Mouse (Mus musculus): ENCODE results near the gene Casz1.

Casz1 gene

DNA sequence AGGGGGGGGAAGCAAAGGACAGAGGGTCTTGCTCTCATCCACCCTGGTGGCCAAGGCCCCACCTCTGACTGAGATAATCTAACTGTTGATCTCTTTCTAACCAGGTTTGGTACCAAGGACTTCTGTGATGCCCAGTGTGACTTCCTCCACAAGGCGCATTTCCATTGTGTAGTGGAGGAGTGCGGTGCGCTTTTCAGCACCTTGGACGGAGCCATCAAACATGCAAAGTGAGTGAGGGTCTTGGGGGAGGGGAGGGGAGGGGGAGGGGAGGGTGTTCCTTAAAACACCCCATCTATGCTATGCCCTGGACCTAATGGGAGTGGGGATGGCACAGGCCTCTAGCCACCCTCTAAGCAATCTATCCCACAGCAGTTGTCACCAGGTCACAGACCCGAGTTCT, 138.9 kb downstream of the Casz1 start:
- DNase-seq, result no peak

DNA sequence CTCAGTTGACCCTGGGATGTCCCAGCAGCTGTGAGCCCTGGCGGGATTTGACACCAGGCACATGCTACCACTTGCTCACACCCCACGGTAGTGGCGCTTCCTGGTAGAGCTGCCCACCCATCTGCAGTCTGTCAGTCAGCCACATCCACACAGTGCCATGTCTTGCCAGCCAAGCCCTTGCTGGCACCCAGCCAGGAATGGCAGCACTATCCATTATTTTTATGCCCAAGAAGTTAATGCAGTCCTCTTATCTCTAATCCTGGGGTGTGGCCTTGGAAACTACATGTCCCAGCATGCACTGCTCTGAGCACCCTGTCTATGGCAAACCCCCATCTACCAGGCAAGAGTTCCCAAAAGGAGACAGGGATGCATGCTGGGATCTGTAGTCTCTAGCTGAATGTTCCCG, 141.2 kb downstream of the Casz1 start:
- DNase-seq, result no peak

DNA sequence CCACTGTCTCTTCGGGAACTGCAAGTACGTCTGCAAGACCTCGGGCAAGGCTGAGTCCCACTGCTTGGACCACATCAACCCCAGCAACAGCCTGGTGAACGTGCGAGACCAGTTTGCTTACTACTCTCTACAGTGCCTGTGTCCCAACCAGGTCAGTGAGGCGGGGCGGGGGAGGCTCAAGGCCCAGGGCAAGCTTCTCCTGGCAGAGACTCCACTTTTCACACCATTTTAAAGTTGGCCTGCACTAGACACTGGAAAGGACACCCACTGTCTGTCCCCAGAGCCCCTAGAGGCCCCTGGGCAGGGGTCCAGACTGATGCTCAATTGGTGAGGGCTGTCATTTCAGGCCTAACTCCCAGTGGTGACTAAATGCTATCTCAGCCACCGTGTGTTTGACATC, 141.8 kb downstream of the Casz1 start:
- no peak for DNase-seq

DNA sequence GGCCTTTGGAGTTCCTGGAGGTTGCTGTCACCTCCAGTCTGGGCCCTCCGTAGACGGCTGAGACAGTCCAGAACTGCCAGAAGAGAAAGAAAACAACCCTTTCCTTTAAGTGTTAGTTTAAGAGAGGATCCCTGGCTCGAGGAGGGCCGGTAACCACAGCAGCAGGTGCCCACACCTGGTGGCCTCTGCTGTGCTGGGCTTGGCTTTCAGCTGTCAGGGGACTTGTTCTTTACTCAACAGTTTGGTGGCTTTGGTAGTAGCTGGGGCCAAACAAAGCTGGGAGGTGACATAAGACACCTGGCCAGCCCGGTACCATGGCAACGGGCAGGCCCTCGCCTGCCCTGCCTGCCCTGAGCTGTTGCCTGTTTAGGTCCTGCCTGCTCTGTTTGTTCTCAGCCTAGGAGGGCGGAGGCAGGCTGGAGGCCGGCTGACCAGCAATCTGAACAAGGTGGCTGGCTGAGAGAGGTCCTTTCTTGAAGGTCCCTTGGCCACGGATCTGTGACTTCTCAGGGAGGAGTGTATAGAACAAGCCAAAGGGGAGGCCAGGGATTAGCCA, 143.7 kb downstream of the Casz1 start:
- no peak for DNase-seq

DNA sequence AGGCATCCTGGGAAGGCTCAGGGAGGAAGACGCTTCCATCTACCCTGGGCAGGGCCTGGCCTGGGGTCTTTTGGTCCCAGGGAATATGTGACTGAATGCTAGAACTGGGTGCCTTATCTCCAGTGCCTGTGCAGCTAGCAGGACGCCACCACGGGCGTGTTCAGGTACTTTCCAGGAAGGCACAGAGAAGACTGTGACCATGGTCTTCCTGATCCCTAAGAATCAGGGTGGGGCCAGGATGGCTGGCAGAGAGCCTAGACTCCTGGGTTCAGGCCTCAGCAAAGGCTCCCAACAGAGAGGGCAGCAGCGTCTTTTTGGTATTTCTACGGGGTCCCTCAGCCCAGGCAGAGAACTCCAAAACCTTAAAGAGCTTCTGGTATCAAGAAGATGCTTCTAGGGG, 146.3 kb downstream of the Casz1 start:
- DNase-seq, result no peak

DNA sequence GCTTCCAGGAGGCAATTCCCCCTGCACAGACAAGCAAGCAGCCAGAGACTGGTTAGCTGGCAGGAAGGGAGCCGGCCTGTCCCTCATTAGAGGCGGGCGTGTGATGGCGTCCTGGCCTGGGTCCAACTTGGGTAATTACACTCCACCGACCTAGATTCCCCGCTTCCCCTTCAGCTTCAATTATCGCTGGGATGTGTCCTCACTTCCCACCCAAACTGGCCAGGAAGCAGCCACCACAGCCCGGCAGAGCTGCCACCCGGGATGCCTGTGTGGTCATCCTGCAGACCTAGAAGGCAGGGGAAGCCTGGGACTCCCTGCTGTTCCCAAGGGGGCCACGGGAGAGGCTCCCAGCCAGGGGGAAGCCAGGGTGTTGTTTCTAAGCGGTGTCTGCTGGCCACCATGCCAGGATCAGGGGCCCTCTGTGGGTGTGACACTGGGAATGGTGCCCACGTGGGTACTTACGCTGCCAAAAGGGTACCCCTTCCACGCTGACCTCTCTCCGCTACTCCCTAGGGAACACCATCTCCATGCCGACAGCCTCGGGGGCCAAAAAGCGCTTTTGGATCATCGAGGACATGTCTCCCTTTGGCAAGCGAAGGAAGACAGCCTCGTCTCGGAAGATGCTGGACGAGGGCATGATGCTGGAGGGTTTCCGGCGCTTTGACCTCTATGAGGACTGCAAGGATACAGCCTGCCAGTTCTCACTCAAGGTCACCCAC, 146.9 kb downstream of the Casz1 start:
- DNase-seq, result no peak

DNA sequence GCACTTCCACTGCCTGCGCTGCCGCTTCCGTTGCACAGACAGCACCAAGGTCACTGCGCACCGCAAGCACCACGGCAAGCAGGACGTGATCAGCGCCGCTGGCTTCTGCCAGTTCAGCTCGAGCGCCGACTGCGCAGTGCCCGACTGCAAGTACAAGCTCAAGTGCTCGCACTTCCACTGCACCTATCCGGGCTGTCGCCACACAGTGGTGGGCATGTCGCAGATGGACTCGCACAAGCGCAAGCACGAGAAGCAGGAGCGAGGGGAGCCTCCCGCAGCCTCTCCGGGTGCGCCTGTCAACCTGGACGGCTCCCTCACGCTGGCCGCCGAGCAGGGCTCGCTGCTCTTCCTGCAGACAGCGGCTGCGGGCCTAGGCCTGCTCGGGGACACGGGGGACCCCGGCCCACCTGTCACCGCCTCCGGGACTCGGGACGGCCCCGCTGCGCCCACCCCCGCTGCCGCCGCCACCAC, 147.6 kb downstream of the Casz1 start:
- no peak for DNase-seq

DNA sequence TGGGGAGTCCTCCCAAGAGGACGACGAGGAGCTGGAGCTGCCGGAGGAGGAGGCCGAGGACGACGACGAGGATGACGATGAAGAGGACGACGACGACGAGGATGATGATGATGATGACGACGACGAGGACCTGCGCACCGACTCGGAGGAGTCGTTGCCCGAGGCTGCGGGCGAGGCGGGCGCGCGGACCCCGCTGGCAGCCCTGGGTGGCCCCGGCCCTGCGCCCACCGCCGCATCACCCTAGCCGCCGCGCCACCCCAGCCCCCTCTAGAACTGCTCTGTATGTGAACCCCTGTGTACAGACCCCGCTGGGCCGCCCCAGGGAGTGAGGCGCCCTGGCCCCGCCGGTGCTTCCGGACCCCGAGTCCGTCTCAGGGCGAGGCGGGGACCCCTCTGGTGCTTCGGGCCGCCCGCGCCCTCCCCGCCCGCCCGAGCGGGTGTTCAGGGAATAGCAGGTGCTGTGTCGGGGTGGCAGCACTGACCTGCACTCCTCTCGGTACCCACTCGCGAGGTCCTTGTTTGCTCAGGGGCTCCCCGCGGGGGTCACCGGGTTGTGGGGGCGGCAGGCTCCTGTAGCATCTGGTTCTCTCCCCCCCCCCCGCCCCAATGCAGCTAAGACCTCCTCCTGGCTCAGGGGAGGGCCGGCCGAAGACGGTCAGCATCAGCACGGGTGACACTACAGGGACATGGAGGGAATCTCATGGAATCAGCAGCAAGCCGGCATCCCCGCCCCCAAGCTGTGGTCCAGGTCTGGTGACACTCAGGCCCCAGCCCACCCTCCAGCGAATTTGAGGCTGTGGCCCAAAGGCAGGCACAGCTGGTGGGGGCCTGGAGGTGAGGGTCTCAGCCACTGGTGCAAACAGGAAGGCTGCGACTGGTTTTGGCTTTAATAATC, 148.3 kb downstream of the Casz1 start:
- no peak for DNase-seq

DNA sequence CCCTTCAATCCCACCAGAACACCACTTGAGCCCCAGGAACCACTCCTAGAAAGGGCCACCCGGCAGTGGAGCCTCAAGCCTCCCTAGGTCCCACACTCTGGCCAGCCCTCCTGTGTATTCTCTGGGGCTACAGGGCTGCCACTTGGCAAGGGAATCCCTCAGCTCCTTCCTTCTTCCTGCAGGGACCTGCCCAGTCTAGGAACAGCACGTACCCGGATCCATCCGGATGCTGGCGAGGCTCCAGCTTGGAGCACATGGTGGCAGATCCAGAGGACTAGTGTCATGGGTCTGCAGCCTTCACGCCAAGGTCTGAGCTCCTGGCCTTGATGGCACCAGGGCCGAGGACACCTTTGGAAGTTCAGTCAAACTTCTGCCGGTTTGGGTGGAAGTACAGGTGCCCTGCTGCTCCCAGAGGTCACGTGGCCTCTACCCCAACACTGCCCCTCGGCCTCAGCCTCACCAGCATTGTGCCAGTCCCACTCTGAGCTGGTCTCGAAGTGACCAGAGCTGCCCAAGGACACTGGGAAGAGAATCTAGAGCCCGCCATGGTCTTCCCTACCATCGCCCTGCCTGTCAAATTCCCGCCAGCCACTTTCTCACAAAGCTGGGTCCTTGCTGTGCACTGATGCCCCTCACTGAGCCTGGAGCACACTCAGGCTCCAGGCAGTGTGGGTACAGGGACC, 151.0 kb downstream of the Casz1 start:
- no peak for DNase-seq

DNA sequence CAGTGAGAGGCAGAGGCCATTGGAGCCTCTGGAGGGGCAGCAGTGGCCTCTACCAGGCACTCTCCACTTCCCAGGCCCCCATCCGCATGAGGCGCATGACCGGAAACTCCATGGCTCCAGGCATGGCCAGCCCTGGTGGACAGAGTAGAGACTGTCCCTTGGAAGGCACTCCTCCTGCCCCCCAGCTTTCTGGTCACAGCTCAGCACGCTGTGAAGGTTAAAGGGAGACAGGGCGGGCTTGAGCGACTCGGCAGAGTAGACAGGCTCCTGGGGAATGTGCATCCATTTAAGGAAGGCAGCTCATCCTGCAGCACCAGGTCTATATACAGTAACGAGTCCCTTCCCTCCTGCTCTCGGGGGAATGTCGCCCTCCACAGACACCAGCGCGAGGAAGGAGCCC, 155.8 kb downstream of the Casz1 start:
- no peak for DNase-seq

DNA sequence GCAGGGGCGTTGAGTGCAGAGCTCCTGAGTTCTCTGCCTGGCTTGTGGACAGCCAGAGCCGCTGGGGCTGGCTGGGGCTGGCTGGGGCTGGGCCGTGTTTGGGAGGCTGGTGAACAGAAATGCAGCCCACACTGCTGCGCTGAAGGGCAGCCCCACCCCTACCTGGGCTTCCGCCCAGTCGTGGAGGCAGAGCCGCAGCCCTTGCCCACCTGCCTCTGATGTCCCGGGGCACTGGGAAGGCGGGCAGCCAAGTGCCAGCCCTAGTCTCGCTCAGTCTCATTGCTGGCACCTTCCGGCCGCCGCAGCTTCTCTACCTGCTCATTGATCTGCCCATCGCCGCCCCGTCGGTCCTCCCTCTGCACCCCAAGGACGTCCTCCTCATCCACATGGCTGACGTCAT, 156.9 kb downstream of the Casz1 start:
- DNase-seq, result no peak

DNA sequence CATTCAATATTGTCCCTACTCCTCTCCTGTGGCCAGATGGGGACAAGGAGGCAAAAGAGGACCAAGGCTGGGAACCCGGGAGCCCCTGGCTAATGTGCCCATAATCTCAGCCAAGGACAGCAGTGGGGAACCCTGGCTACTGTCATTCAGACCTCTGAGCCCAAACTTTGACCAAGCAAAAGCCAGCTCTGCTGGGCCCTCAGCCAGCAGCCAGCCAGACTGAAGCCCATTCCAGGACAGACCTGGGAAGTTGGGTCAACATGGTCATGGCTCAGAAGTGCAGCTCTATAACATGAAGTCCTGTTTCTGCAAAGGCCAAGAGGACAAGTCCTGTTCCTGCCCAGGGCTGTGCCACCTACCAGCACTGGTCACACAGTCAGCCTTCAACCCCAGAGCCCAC, 157.9 kb downstream of the Casz1 start:
- no peak for DNase-seq

DNA sequence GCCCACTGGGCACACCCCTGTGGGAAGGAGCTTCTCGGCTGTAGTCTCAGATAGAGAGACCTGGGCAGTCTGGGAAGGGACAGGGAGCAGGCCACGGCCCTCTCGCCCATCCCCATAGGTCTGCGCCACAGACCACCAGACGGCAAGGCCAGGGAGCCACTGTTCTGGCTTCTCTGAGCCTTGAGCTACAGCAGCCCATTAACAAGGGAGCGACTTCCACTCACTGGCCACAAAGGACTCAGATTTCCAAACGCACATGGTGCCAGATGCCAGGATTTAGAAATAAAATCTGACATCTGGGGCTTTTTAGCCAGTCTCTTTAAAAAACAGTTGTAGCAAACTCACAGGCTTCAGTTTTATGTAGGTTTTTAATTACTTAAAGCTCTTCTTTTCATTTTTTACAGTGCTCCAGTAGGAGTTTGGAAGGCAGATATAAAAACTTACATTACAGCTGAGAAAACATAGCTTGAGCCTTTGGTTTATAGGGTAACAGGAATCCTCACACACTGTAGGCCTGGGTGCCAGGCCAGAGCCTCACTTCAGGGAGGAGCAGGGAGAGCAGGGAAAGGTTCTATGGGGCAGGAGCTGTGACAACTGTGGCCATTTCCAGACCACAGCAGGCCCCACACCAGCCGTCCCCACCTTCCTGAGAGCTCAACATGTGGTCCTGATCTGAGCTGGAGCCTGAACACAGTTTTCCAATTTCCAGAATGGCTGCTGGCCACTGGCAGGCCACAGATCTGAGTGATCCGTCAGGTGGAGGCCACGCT, 160.5 kb downstream of the Casz1 start:
- DNase-seq, result no peak

DNA sequence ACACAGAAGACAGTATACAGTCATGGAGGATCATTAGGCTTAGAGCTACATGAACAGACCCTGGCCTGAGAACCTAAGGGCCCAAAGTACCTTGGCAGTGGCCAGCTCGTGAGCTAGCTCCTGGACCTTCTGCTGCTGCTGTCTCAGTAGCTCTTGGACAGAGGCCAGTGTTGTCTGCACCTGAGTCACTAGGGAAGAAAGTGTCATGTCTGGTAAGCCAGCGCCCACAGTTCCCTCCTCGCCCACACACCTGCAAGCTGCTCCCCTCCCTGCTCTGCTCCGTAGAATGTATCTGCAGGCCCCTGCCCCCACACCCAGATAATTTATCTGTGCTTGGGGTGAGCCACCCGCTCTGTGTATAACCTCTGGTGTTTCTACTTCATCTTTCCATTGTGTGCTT, 161.9 kb downstream of the Casz1 start:
- DNase-seq, result no peak

DNA sequence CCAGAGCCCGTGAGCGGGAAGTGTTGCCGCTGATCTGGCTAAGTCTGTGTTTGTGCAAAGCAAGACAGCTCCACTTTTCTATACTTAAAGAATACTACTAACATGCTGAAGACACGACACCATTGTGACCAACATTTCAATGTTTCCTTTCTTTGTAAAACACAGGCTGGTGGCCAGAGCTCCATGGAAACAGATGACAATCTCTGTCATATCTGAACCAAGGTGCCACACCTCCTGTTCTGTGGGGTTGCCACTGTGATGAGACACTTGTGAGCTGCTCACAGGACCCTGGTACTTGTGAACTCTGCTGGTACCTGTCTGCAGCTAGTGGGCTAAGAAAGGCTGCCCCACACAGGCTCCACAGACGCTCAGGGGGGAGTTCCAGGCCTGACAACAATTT, 164.6 kb downstream of the Casz1 start:
- no peak for DNase-seq

DNA sequence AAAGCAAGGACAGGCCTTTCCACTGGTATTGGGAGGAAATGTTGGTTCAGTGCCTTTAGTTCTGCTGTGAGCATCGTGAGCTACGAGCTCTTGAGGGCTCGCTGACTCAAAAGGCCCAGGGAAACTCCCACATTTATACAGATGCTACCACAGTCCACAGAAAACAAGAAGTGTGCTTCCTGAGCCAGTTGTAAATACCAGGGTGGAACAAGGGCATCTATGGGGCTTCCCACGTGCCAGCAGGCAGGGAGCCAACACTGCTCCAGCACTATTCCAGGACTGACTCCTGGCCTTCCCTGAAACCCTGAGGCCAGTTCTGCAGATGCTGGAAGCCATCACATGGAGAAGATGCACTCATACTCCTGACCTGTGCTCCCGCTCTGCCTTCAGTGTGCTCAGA, 165.4 kb downstream of the Casz1 start:
- no peak for DNase-seq

DNA sequence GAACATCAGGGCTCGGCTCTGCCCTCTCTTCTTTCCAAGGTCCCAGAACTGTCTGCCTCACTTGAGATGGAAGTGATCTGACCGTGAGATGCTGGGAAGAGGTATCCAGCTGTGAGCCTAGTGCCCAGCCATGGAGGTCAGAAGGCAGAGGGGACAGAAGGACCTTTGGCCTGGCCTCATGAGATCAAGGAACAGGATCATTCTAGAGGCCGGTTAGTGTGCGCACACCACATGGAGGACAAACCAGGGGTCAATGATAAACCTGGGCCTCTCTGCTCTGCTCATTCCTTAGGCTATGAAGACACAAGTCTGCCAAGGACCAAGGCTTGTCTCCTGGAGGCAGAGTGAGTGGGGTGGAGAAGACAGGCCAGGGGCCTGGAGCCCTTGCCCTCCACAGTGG, 166.5 kb downstream of the Casz1 start:
- no peak for DNase-seq

DNA sequence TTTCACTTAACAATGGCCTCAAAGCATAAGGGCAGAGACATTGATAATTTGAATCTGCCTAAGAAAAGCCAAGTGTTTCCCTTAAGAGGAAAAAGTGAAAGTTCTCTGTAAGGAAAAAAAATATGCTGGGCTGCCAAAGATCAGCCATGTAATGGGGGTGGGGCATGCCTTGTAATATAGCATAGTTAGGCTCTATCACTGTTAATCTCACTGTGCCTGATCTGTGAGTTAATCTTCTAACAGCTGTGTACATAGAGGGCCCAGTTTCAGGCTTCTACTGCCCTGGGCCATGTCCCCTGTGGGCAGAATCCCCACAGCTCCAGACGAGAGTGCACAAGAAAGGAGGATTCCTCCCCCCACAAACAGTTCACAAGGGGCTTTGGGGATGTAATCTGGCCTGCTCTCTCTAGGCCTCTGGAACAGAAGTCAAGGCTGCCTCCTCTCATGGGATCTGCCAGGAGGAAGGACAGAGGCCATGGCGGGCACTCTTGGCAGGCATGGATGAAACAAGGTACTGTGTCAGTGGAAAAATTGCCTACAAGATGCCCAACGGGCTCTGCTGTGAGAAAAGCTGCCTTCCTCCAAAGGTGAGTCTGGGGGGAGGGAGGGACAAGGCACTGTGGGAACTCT, 167.5 kb downstream of the Casz1 start:
- DNase-seq, result no peak

DNA sequence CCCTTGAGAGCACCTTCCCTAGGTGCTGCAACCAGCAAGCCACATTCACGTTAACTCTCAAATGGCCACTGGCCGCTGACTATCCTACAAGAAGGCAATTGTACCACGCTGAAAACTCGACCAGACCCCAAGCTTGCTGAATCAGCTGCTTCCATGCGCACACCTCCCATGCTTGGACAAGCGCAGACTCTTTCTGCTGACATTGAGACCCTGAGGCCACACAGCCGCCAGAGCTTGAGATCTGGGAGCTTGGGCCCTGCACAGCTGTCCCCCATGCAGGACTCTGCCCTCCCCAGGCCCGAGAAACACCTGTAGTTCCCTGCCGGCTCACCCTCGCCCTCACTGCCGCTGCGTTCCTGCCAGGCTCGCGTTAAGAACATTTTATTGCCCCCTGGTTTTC, 168.5 kb downstream of the Casz1 start:
- no peak for DNase-seq

DNA sequence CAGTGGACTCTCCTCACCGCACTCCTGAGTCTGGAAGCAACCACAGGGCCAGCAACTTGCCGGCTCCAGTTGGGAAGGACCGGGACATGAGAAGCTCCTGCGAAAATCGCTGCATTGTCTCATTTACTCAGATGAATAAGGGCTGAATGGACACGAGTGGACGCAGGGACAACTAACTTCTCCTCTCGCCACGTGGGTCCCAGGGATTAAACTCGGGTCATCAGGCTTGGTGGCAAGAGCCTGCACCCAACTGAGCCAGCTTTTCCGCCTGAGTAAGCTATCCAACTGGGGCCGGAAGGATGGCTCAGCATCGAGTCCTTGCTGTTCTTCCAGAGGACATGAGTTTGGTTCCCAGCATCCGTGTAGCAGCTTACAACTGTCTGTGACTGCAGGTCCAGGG, 169.2 kb downstream of the Casz1 start:
- no peak for DNase-seq

DNA sequence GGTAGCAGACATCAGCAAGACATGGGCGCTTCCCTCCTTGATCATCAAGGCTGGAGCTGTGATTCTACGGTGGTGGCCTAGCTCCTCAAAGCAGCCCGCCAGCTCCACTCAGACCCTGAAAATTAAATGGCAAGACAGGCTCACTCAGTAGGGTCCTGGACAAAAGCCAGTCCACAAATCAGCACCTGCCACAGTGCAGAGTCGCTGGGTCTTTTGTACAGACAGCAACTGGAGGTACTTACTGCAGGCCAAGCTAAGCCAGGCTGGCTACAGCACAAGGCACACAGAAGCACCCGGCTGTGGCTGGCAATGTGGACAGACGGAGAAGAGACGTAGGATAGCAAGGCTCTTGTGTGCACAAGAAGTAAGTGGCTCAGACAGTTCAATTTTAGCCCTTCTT, 170.6 kb downstream of the Casz1 start:
- no peak for DNase-seq

DNA sequence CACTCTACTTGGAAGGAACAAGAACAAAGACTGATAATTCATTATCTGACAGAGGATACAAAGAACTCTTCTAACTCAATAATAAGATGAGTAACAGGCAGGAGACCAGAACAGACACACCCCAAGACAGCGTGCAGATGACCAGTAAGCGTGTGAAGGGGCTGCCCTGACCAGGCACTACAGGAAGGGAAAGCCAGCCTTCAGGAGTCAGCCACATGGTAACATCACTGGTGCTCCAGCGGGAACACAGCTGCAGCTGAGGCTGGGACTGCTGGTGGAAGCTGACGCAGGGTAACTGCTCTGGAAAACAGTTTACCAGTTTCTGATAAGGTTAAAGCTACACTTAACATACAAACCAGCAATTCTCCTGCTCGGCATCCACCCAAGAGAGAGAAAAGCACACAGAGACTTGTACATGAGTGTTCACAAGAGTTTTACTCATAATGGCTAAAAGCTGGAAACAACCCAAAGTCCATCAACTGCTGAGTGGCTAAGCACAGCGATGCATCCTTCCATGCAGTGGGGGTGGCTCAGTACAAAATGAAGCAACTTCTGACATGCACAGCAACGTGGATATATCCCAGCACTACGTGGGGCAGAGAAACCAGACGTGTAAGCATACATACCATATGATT, 174.1 kb downstream of the Casz1 start:
- DNase-seq, result no peak

Data from thymus, postnatal 36 days (tissue).